ENCODE assay signal across 16 mouse cellular contexts in the genomic region with DNA sequence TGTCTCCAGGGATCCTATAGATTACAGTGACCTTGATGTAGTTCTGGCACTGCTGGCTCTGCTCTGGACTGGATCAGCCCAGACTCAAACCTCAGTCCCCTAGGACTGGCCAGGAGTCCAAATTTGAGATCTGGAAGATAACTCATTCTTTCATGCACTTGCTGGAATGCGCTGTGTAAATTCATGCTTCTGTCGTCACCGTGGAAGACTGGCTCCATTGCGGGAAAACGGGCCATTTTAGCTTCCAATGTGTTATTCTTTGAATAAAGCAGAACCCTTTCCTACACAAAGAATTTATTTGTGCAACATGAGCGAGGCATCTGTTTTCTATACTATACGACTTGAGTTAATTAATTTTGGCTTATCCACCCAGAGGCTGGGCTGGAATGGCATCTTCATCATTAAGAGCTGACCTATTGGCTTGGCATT. TPM values are rescaled to one million over a fixed set of nuclear protein-coding genes. Genes with fewer than 3 reads are reported as not detected.
DNase-seq lines count a peak whose midpoint lies in the region; ATAC-seq and TF ChIP-seq lines count a peak whose summit lies in the region.
"Had no signal": no experiment of that assay in that cellular context is flagged by ENCODE, and none has a peak within 500 bp of the region (broad histone marks: within the 10 kb centered on the region; RNA-seq: fewer than 3 reads in every experiment).

No protein-coding gene starts in this region.

- H3K9me3 ChIP-seq in kidney, embryonic 15.5 days (replicated peaks): no peaks in the 10 kb centered on the region
- H3K9me3 ChIP-seq in embryonic facial prominence, embryonic 14.5 days (ENCODE audit: control insufficient read depth, low read length): no peaks in the 10 kb centered on the region
- no peaks in the 10 kb centered on the region for H3K9me3 ChIP-seq in limb, embryonic 14.5 days (ENCODE audit: control insufficient read depth, low read length)
- H3K9me3 ChIP-seq: heart, embryonic 12.5 days had no signal

- H3K4me2 ChIP-seq in kidney, embryonic 15.5 days: no peak overlapping the region
- no peak overlapping the region for H3K4me2 ChIP-seq in embryonic facial prominence, embryonic 14.5 days (ENCODE audit: low read depth, low read length)
- H3K4me2 ChIP-seq in limb, embryonic 14.5 days (replicated peaks; ENCODE audit: low read depth, low read length, severe bottlenecking): no peak overlapping the region
- H3K4me2 ChIP-seq: heart, embryonic 12.5 days had no signal

- peak overlapping the region; percentile 33; the same call in 1 of the 2 replicates for H3K27ac ChIP-seq in kidney, embryonic 15.5 days
- H3K27ac ChIP-seq in embryonic facial prominence, embryonic 14.5 days (replicated peaks; ENCODE audit: low read depth, low read length): peak overlapping the region; percentile 97
- H3K27ac ChIP-seq in limb, embryonic 14.5 days (replicated peaks; ENCODE audit: low read depth, low read length): peak overlapping the region; percentile 97

- 50% methylated on average over 7 of the region's 7 CpGs for WGBS in kidney, embryonic 15.5 days
- WGBS in embryonic facial prominence, embryonic 14.5 days: 25% methylated on average over 7 of the region's 7 CpGs
- WGBS in limb, embryonic 14.5 days: 14% methylated on average over 7 of the region's 7 CpGs

- H3K4me1 ChIP-seq in kidney, embryonic 15.5 days: peaks cover 48% of the 10 kb centered on the region
- peaks cover 90% of the 10 kb centered on the region for H3K4me1 ChIP-seq in embryonic facial prominence, embryonic 14.5 days (ENCODE audit: control insufficient read depth, insufficient read depth, low read length)
- H3K4me1 ChIP-seq in limb, embryonic 14.5 days (ENCODE audit: control insufficient read depth, insufficient read depth, low read length): peaks cover 87% of the 10 kb centered on the region

- H3K9ac ChIP-seq in kidney, embryonic 15.5 days: no peak overlapping the region
- no peak overlapping the region for H3K9ac ChIP-seq in embryonic facial prominence, embryonic 14.5 days (ENCODE audit: low read depth, low read length)
- no peak overlapping the region for H3K9ac ChIP-seq in limb, embryonic 14.5 days (ENCODE audit: low read depth, low read length, severe bottlenecking)
- H3K9ac ChIP-seq: heart, embryonic 12.5 days had no signal

- no peak for ATAC-seq in kidney, embryonic 15.5 days (replicated peaks; ENCODE audit: low FRiP score)
- peak; percentile 86 for ATAC-seq in embryonic facial prominence, embryonic 14.5 days (ENCODE audit: low read depth)
- peak; percentile 23 for ATAC-seq in limb, embryonic 14.5 days (ENCODE audit: low FRiP score, low read depth)

- no peaks in the 10 kb centered on the region for H3K36me3 ChIP-seq in kidney, embryonic 15.5 days
- H3K36me3 ChIP-seq in embryonic facial prominence, embryonic 14.5 days (ENCODE audit: control insufficient read depth, insufficient read depth, low read length): no peaks in the 10 kb centered on the region
- H3K36me3 ChIP-seq in limb, embryonic 14.5 days (ENCODE audit: control insufficient read depth, insufficient read depth, low read length): no peaks in the 10 kb centered on the region
- H3K36me3 ChIP-seq: heart, embryonic 12.5 days had no signal

- no peak overlapping the region for H3K4me3 ChIP-seq in kidney, embryonic 15.5 days (replicated peaks)
- no peak overlapping the region for H3K4me3 ChIP-seq in embryonic facial prominence, embryonic 14.5 days (ENCODE audit: low read depth, low read length)
- no peak overlapping the region for H3K4me3 ChIP-seq in limb, embryonic 14.5 days (replicated peaks; ENCODE audit: low read length)
- H3K4me3 ChIP-seq: heart, embryonic 12.5 days had no signal

- no peak for DNase-seq in kidney, adult 9 months
- DNase-seq in embryo, embryonic 11 days: peak; percentile 58
- DNase-seq in embryonic facial prominence, embryonic 14.5 days (ENCODE audit: low spot score): peak; percentile 92
- DNase-seq in limb, embryonic 14.5 days (ENCODE audit: low spot score): peak; percentile 73
- DNase-seq in spleen, adult 12 weeks (ENCODE audit: low spot score): no peak
- DNase-seq in layer of hippocampus, postnatal 10 days (ENCODE audit: low spot score in 2 of 2): no peak
- DNase-seq: adrenal gland, postnatal 36 days; cerebellum, adult 11 months; gastrocnemius, postnatal 10 days; kidney, adult 2 months; liver; right cerebral cortex, postnatal 14 days had no signal

- no peak for TF ChIP-seq POLR2A in limb, embryonic 14.5 days (IDR thresholded peaks at IDR 0.05; ENCODE audit: borderline replicate concordance, extremely low read depth, insufficient read depth, insufficient read length)

- H3K27me3 ChIP-seq in kidney, embryonic 15.5 days: no peaks in the 10 kb centered on the region
- H3K27me3 ChIP-seq in embryonic facial prominence, embryonic 14.5 days (replicated peaks; ENCODE audit: control insufficient read depth, insufficient read depth, low read length): no peaks in the 10 kb centered on the region
- no peaks in the 10 kb centered on the region for H3K27me3 ChIP-seq in limb, embryonic 14.5 days (ENCODE audit: control insufficient read depth, insufficient read depth, low read length)
- H3K27me3 ChIP-seq: heart, embryonic 12.5 days had no signal

RNA-seq across cellular contexts. Expression of gene 4930558K02Rik, which starts 40.9 kb away (rescaled TPM):
- polyA plus RNA-seq in kidney, embryonic 15.5 days (2015; fragmentation: Nextera tagmentation; extraction: Ambion mirVana): not detected in 2 replicates
- not detected in 2 replicates for polyA plus RNA-seq in embryonic facial prominence, embryonic 14.5 days (2014; fragmentation: Nextera tagmentation; extraction: Ambion mirVana)
- not detected in 2 replicates for polyA plus RNA-seq in limb, embryonic 14.5 days (2012; rRNA removed)
- not detected in 2 replicates for polyA plus RNA-seq in limb, embryonic 14.5 days (2014; fragmentation: Nextera tagmentation; extraction: Ambion mirVana)
- total RNA-seq in layer of hippocampus, postnatal 10 days (2021): under 1 TPM in 1 of 2 experiments, not detected in 1; 0.37 TPM
- total RNA-seq: adrenal gland, postnatal 36 days; gastrocnemius, postnatal 10 days; layer of hippocampus, adult 8-10 months had no signal
- polyA plus RNA-seq: heart, embryonic 12.5 days; kidney, adult 2 months; lung, embryonic 16.5 days had no signal

RNA-seq across cellular contexts. Expression of gene Pigc, which starts 51.3 kb away (rescaled TPM):
- 39.7 and 40.4 TPM in 2 replicates for polyA plus RNA-seq in kidney, embryonic 15.5 days (2015; fragmentation: Nextera tagmentation; extraction: Ambion mirVana)
- polyA plus RNA-seq in embryonic facial prominence, embryonic 14.5 days (2014; fragmentation: Nextera tagmentation; extraction: Ambion mirVana): 40.8 and 45.8 TPM in 2 replicates
- polyA plus RNA-seq in limb, embryonic 14.5 days (2012; rRNA removed): 36.9 and 45.4 TPM in 2 replicates
- polyA plus RNA-seq in limb, embryonic 14.5 days (2014; fragmentation: Nextera tagmentation; extraction: Ambion mirVana): 51.3 and 52.8 TPM in 2 replicates
- 10 to 100 TPM; 15.4 to 18.0 TPM for total RNA-seq in layer of hippocampus, postnatal 10 days (2021)

Comparison
In these comparisons a context has a peak if more than half of its experiments do, and no peak if none do; other contexts are left out.
1. H3K27ac ChIP-seq: peak in every context shown above with its lines; median percentile 97 in embryonic facial prominence, embryonic 14.5 days; 97 in limb, embryonic 14.5 days; 33 in kidney, embryonic 15.5 days.
2. DNase-seq: peak in embryo, embryonic 11 days (single experiment), embryonic facial prominence, embryonic 14.5 days (single experiment) and limb, embryonic 14.5 days (single experiment); none in kidney, adult 9 months (single experiment), spleen, adult 12 weeks (single experiment) and layer of hippocampus, postnatal 10 days (0 of 2).